Mouse (Mus musculus) kidney, adult 2 months (tissue): ENCODE measurements around the gene Tmem108. TPM values are rescaled to one million over a fixed set of nuclear protein-coding genes. Genes with fewer than 3 reads are reported as not detected.

Source experiments
- DNase-seq: peaks from one replicate; pipeline ENCODE4 v3.0.0; 2021
- H3K27ac ChIP-seq: fragments of 200-500 bp; 2 replicates; pipeline ENCODE4 v1.5.1; 2012; ENCODE audit warnings: low read depth, low read length, control low read depth, inconsistent platforms; ENCODE audit not compliant: insufficient read depth
- H3K27me3 ChIP-seq: fragments of 200-500 bp; replicated peaks from 2 replicates; pipeline ENCODE4 v1.6.1; 2012; ENCODE audit warnings: mild to moderate bottlenecking, moderate library complexity, low read length, inconsistent platforms; ENCODE audit not compliant: control insufficient read depth, insufficient read depth
- H3K36me3 ChIP-seq: fragments of 200-500 bp; 2 replicates; pipeline ENCODE4 v1.6.1; 2012; ENCODE audit warnings: mild to moderate bottlenecking, moderate library complexity, low read length, inconsistent platforms; ENCODE audit not compliant: control insufficient read depth, insufficient read depth
- H3K4me1 ChIP-seq: fragments of 200-500 bp; 2 replicates; pipeline ENCODE4 v1.6.1; 2011; ENCODE audit warnings: low read length; ENCODE audit not compliant: control insufficient read depth, insufficient read depth
- H3K4me3 ChIP-seq: fragments of 200-500 bp; 2 replicates; pipeline ENCODE4 v1.5.1; 2011; ENCODE audit warnings: mild to moderate bottlenecking, low read depth, low read length, control low read depth; ENCODE audit not compliant: insufficient read depth
- CTCF ChIP-seq: fragments of 200-500 bp; conservative IDR thresholded peaks from 2 replicates; pipeline ENCODE4 v1.5.1; 2011; ENCODE audit warnings: low read depth, mild to moderate bottlenecking, control low read depth, low read length, moderate library complexity, mixed read lengths; ENCODE audit not compliant: insufficient read depth, insufficient read length
- POLR2A ChIP-seq: fragments of 200-500 bp; IDR thresholded peaks from one replicate; pipeline ENCODE4 v1.6.1; 2011; ENCODE audit warnings: low read depth, low read length, control low read depth
- WGBS: fragments of 180-500 bp; shearing (Covaris S2); methylation state at CpG from one replicate; pipeline ENCODE4 v1.1.7; 2018; 5-methylcytosine and 5-hydroxymethylcytosine counted together
- polyA plus RNA-seq: library from polyadenylated mRNA; depleted of rRNA; stranded (reverse); fragments of >200 nt; gene quantifications from 2 replicates; pipeline ENCODE4 v1.2.3, GENCODE M21; 2012

Gene Tmem108
- polyA plus RNA-seq, 1 experiment: 7.1 TPM

DNA sequence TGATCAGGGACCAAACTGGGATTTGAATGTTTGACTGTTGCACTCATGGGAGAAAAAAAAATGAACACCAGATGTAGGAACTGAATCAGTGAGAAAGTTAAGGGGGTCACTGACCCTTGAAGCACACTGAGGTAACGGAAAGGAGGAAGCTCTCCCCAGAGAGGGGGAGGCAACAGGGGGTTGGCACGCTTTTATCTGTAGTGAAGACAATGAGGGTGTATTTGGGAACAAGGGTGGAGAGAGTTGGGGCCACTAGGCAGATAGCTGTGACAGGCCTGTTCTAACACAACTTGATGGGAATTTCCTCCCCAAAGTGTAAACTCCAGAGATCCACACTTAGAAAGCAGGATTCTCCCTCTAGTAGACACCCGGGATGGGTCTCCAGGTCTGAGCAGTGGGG is 71.2 kb downstream of the Tmem108 start:
- DNase-seq: no peak
- Histone ChIP-seq H3K27me3 (no peaks in the 10 kb centered on the region), H3K27ac (no peak overlapping the region), H3K4me3 (no peak overlapping the region), H3K36me3 (no peaks in the 10 kb centered on the region), H3K4me1 (no peaks in the 10 kb centered on the region)
- 61% methylated on average over 3 of the region's 3 CpGs for WGBS
- TF ChIP-seq CTCF (no peak), POLR2A (no peak)

- peak; percentile 21 for DNase-seq
- H3K27me3 ChIP-seq: no peaks in the 10 kb centered on the region
- H3K36me3 ChIP-seq: no peaks in the 10 kb centered on the region
- H3K27ac ChIP-seq: no peak overlapping the region
- no peaks in the 10 kb centered on the region for H3K4me1 ChIP-seq
- H3K4me3 ChIP-seq: no peak overlapping the region
- no peak for TF ChIP-seq CTCF
- 56% methylated on average over 7 of the region's 7 CpGs for WGBS
Measured at GRCm38 (mm10) chr9:103689697-103690096, 71.9 kb downstream of the Tmem108 start.

DNA sequence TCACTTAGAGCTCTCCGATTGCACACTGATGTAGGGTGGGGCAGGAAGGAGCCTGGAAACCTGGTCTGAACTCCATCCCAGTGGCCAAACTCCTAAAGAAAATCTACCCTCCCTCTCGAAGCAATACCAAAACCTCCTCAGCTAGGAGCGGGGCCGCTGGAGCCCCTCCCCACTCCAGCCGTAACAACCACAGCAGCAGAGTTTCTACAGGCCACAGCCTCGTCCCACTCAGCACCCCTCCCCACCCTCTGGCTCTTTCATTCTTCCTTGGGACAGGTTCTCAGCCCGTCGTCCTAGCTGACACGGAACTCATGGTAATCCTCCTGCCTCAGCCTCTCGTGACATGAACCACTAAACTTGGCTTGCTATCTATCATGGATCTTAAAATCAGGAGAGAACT is 72.6 kb downstream of the Tmem108 start:
- H3K27ac ChIP-seq: no peak overlapping the region
- TF ChIP-seq POLR2A (no peak), CTCF (no peak)
- no peaks in the 10 kb centered on the region for H3K36me3 ChIP-seq
- no peaks in the 10 kb centered on the region for H3K27me3 ChIP-seq
- H3K4me1 ChIP-seq: no peaks in the 10 kb centered on the region
- H3K4me3 ChIP-seq: no peak overlapping the region
- WGBS: 87% methylated on average over 10 of the region's 10 CpGs
- no peak for DNase-seq

- H3K27ac ChIP-seq: no peak overlapping the region
- TF ChIP-seq CTCF (no peak), POLR2A (no peak)
- no peak for DNase-seq
- no peak overlapping the region for H3K4me3 ChIP-seq
- no peaks in the 10 kb centered on the region for H3K4me1 ChIP-seq
- H3K36me3 ChIP-seq: no peaks in the 10 kb centered on the region
- no peaks in the 10 kb centered on the region for H3K27me3 ChIP-seq
- 79% methylated on average over 6 of the region's 6 CpGs for WGBS
Measured at GRCm38 (mm10) chr9:103687130-103687529, 74.5 kb downstream of the Tmem108 start.

DNA sequence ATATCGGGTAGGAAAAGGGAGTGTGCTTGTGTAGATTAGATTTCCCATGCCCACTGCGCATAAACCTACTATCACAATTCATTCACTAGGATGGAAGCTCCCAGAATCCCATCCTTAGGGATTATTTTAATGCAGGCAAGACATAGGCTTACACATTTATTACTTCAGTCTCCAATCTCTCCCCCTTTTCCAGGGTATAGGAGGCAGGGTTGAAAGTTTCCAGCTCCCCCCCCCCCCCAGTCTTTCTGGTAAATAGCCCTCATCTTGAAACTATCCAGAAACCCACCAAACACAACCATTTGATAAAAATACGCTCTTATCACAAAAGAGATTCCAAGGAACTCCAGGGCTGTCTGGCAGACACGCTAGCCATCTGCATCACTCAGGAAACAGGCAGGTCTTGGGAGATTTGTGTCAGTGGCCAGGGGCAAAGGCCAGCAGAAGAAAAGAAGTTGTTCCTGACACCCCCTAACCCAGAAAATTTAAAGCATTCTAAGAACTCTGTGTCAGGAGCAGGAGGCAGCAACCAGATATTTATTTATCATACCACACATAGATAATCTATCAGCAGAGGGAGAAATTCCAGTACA is 79.8 kb downstream of the Tmem108 start:
- 72% methylated on average over 4 of the region's 4 CpGs for WGBS
- DNase-seq: no peak
- H3K27ac ChIP-seq: no peak overlapping the region
- no peak overlapping the region for H3K4me3 ChIP-seq
- no peak for TF ChIP-seq POLR2A
- TF ChIP-seq CTCF: no peak
- no peaks in the 10 kb centered on the region for H3K27me3 ChIP-seq
- no peaks in the 10 kb centered on the region for H3K36me3 ChIP-seq
- H3K4me1 ChIP-seq: peaks cover 9% of the 10 kb centered on the region; the same call in 1 of the 2 replicates

DNA sequence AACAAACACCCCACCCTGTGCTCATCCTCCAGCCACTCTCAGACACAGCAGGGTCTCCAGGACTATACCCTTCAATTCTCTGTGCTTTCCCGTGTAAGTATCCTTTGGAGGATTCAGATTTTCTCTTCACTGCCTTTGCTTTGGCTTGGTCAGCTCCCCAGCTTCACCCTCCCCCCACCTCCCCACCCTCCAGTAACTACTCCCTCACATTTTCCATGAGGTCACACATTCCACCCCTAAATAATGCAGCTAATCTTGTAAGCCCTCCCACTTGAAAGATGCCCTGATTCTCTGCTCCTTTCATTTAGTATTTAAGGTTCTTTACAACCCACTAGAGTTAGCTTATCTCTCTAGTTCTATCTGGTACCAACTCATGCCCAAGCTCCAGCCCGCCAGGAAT is 82.4 kb downstream of the Tmem108 start:
- 42% methylated on average over 2 of the region's 2 CpGs for WGBS
- H3K4me1 ChIP-seq: peaks cover 9% of the 10 kb centered on the region; the same call in 1 of the 2 replicates
- DNase-seq: peak; percentile 23
- H3K36me3 ChIP-seq: no peaks in the 10 kb centered on the region
- H3K4me3 ChIP-seq: no peak overlapping the region
- no peak overlapping the region for H3K27ac ChIP-seq
- TF ChIP-seq POLR2A: no peak
- TF ChIP-seq CTCF: no peak
- no peaks in the 10 kb centered on the region for H3K27me3 ChIP-seq

GRCm38 (mm10) chr9:103678531-103679060 is 83.0 kb downstream of the Tmem108 start:
- Histone ChIP-seq H3K36me3 (no peaks in the 10 kb centered on the region), H3K27me3 (no peaks in the 10 kb centered on the region), H3K4me3 (no peak overlapping the region), H3K27ac (no peak overlapping the region), H3K4me1 (peaks cover 9% of the 10 kb centered on the region; the same call in 1 of the 2 replicates)
- 67% methylated on average over 7 of the region's 7 CpGs for WGBS
- TF ChIP-seq CTCF (no peak), POLR2A (no peak)
- DNase-seq: no peak
